Mouse (Mus musculus) liver, postnatal 0 days (tissue): ENCODE data around the gene Rdh9.
A peak's percentile ranks its signal among the peaks of the same experiment; 100 is the strongest.

Experiments
- CTCF ChIP-seq: sonication (generic); IDR thresholded peaks from 2 replicates; pipeline ENCODE4 v1.5.1; 2016; ENCODE audit warnings: antibody characterized with exemption, low read depth
- EP300 ChIP-seq: IDR thresholded peaks from 2 replicates; pipeline ENCODE4 v1.6.1; 2016; ENCODE audit warnings: antibody characterized with exemption, low read depth, mild to moderate bottlenecking

- TF ChIP-seq CTCF = no peak
- peak; percentile 71 for TF ChIP-seq EP300
Measured at GRCm38 (mm10) chr10:127759181-127760110, 16.7 kb upstream of the Rdh9 start, which contains the start of the genes Rdh1 and Rdh16f1.
